Mouse (Mus musculus) embryonic fibroblast, embryonic 13.5 days (primary cell): ENCODE data around the gene Cfap100.

Experiments
- CTCF ChIP-seq: IDR thresholded peaks from 2 replicates; pipeline ENCODE4 v1.5.1; 2011; ENCODE audit warnings: mild to moderate bottlenecking, control low read depth, low read length, moderate library complexity, borderline replicate concordance; ENCODE audit not compliant: insufficient read depth
- POLR2A ChIP-seq: IDR thresholded peaks from 2 replicates; pipeline ENCODE4 v1.6.1; 2011; ENCODE audit warnings: low read depth, mild to moderate bottlenecking, control low read depth, low read length, moderate library complexity

- TF ChIP-seq POLR2A: no peak
- TF ChIP-seq CTCF: no peak
Measured at GRCm38 (mm10) chr6:90474361-90474750, 45.8 kb upstream of the Cfap100 start.
